Mouse (Mus musculus) embryonic fibroblast, embryonic 13.5 days (primary cell): ENCODE data around the gene Pogk.

Experiments used
- CTCF ChIP-seq: IDR thresholded peaks from 2 replicates; pipeline ENCODE4 v1.5.1; 2011; ENCODE audit warnings: mild to moderate bottlenecking, control low read depth, low read length, moderate library complexity, borderline replicate concordance; ENCODE audit not compliant: insufficient read depth
- POLR2A ChIP-seq: IDR thresholded peaks from 2 replicates; pipeline ENCODE4 v1.6.1; 2011; ENCODE audit warnings: low read depth, mild to moderate bottlenecking, control low read depth, low read length, moderate library complexity

DNA sequence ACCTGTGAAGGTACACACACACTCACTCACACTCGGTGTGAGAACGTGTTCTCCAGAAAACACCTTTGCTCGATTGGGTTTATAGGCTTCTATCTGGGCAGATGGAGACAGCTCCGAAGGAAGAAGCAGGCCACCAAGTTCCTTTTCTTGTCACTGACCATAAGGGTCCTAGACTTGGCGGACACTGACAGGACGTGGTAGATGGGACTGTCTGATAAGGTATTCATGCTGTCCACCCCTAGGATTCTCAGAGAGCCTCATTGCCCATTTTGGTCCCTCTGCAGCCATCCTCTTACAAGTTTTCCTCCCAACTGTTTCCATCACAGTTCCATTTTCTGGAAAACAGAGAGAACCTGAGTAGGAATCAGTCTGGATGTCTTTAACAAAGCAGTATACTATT, 13.3 kb downstream of the Pogk start:
- no peak for TF ChIP-seq CTCF
- TF ChIP-seq POLR2A = no peak
